In genomic region chr2:72219921-72220320, GRCm38 (mm10) we compare ENCODE assay signal across 10 mouse cellular contexts.
DNase-seq lines count a peak whose midpoint lies in the region; ATAC-seq and TF ChIP-seq lines count a peak whose summit lies in the region.
"Had no signal": no experiment of that assay in that cellular context is flagged by ENCODE, and none has a peak within 500 bp of the region (broad histone marks: within the 10 kb centered on the region; RNA-seq: fewer than 3 reads in every experiment).

No protein-coding gene starts in this region.

- WGBS in forebrain, embryonic 11.5 days, result 29% methylated on average over 3 of the region's 3 CpGs
- WGBS in forebrain, embryonic 12.5 days, result 26% methylated on average over 3 of the region's 3 CpGs
- 27% methylated on average over 3 of the region's 3 CpGs for WGBS in midbrain, embryonic 14.5 days
- WGBS in midbrain, embryonic 13.5 days, result 22% methylated on average over 3 of the region's 3 CpGs
- 30% methylated on average over 3 of the region's 3 CpGs for WGBS in hindbrain, postnatal 0 days

- H3K9me3 ChIP-seq in forebrain, embryonic 11.5 days (ENCODE audit: control insufficient read depth, low read length), result no peaks in the 10 kb centered on the region
- H3K9me3 ChIP-seq in forebrain, embryonic 12.5 days, result no peaks in the 10 kb centered on the region
- no peaks in the 10 kb centered on the region for H3K9me3 ChIP-seq in midbrain, embryonic 14.5 days (ENCODE audit: control insufficient read depth, low read length)
- no peaks in the 10 kb centered on the region for H3K9me3 ChIP-seq in midbrain, embryonic 13.5 days
- no peaks in the 10 kb centered on the region for H3K9me3 ChIP-seq in hindbrain, postnatal 0 days (ENCODE audit: low read length)
- H3K9me3 ChIP-seq: heart, embryonic 15.5 days; neural tube, embryonic 12.5 days had no signal

- no peaks in the 10 kb centered on the region for H3K4me1 ChIP-seq in forebrain, embryonic 11.5 days (replicated peaks; ENCODE audit: control insufficient read depth, insufficient read depth, low read length)
- H3K4me1 ChIP-seq in forebrain, embryonic 12.5 days, result peaks cover 5% of the 10 kb centered on the region
- H3K4me1 ChIP-seq in midbrain, embryonic 14.5 days (ENCODE audit: control insufficient read depth, insufficient read depth, low read length), result no peaks in the 10 kb centered on the region
- no peaks in the 10 kb centered on the region for H3K4me1 ChIP-seq in midbrain, embryonic 13.5 days (replicated peaks)
- H3K4me1 ChIP-seq in hindbrain, postnatal 0 days (ENCODE audit: insufficient read depth, low read length), result no peaks in the 10 kb centered on the region

- H3K36me3 ChIP-seq in forebrain, embryonic 11.5 days (ENCODE audit: control insufficient read depth, insufficient read depth, low read length), result no peaks in the 10 kb centered on the region
- no peaks in the 10 kb centered on the region for H3K36me3 ChIP-seq in forebrain, embryonic 12.5 days (replicated peaks)
- H3K36me3 ChIP-seq in midbrain, embryonic 14.5 days (ENCODE audit: control insufficient read depth, insufficient read depth, low read length), result no peaks in the 10 kb centered on the region
- H3K36me3 ChIP-seq in midbrain, embryonic 13.5 days, result no peaks in the 10 kb centered on the region
- no peaks in the 10 kb centered on the region for H3K36me3 ChIP-seq in hindbrain, postnatal 0 days (ENCODE audit: insufficient read depth, low read length)
- H3K36me3 ChIP-seq: heart, embryonic 15.5 days; neural tube, embryonic 12.5 days had no signal

- H3K27ac ChIP-seq in forebrain, embryonic 11.5 days (ENCODE audit: low read depth, low read length), result no peak overlapping the region
- H3K27ac ChIP-seq in forebrain, embryonic 12.5 days, result no peak overlapping the region
- no peak overlapping the region for H3K27ac ChIP-seq in midbrain, embryonic 14.5 days (replicated peaks; ENCODE audit: low read depth, low read length)
- H3K27ac ChIP-seq in midbrain, embryonic 13.5 days, result no peak overlapping the region
- H3K27ac ChIP-seq in hindbrain, postnatal 0 days, result no peak overlapping the region
- H3K27ac ChIP-seq: heart, embryonic 15.5 days; neural tube, embryonic 12.5 days had no signal

- ATAC-seq in forebrain, embryonic 11.5 days (replicated peaks; ENCODE audit: low FRiP score), result no peak
- no peak for ATAC-seq in forebrain, embryonic 12.5 days (ENCODE audit: low FRiP score)
- ATAC-seq in midbrain, embryonic 14.5 days (ENCODE audit: low FRiP score, low TSS enrichment), result no peak
- no peak for ATAC-seq in midbrain, embryonic 13.5 days
- ATAC-seq in hindbrain, postnatal 0 days, result no peak
- peak; percentile 75 for ATAC-seq in megakaryocyte progenitor cell, adult 5-6 weeks (replicated peaks; ENCODE audit: poor library complexity)

- no peaks in the 10 kb centered on the region for H3K27me3 ChIP-seq in forebrain, embryonic 11.5 days (ENCODE audit: control insufficient read depth, insufficient read depth, low read length)
- H3K27me3 ChIP-seq in forebrain, embryonic 12.5 days, result no peaks in the 10 kb centered on the region
- no peaks in the 10 kb centered on the region for H3K27me3 ChIP-seq in midbrain, embryonic 14.5 days (ENCODE audit: control insufficient read depth, insufficient read depth, low read length)
- H3K27me3 ChIP-seq in midbrain, embryonic 13.5 days, result no peaks in the 10 kb centered on the region
- H3K27me3 ChIP-seq in hindbrain, postnatal 0 days (ENCODE audit: insufficient read depth, low read length), result no peaks in the 10 kb centered on the region
- H3K27me3 ChIP-seq: heart, embryonic 15.5 days had no signal

- TF ChIP-seq CTCF in hindbrain, postnatal 0 days (IDR thresholded peaks at IDR 0.05; ENCODE audit: low read depth), result peak; percentile 80

- no peak overlapping the region for H3K9ac ChIP-seq in forebrain, embryonic 11.5 days (ENCODE audit: low read length)
- H3K9ac ChIP-seq in forebrain, embryonic 12.5 days, result no peak overlapping the region
- no peak overlapping the region for H3K9ac ChIP-seq in midbrain, embryonic 14.5 days (replicated peaks; ENCODE audit: low read length)
- no peak overlapping the region for H3K9ac ChIP-seq in midbrain, embryonic 13.5 days (replicated peaks)
- no peak overlapping the region for H3K9ac ChIP-seq in hindbrain, postnatal 0 days (replicated peaks; ENCODE audit: low read length)
- H3K9ac ChIP-seq: heart, embryonic 15.5 days; neural tube, embryonic 12.5 days had no signal

- H3K4me2 ChIP-seq in forebrain, embryonic 11.5 days (ENCODE audit: low read depth, low read length, severe bottlenecking), result no peak overlapping the region
- no peak overlapping the region for H3K4me2 ChIP-seq in forebrain, embryonic 12.5 days
- no peak overlapping the region for H3K4me2 ChIP-seq in midbrain, embryonic 14.5 days (ENCODE audit: low read length)
- H3K4me2 ChIP-seq in midbrain, embryonic 13.5 days (replicated peaks), result no peak overlapping the region
- no peak overlapping the region for H3K4me2 ChIP-seq in hindbrain, postnatal 0 days (ENCODE audit: low read depth, low read length)
- H3K4me2 ChIP-seq: heart, embryonic 15.5 days; neural tube, embryonic 12.5 days had no signal

- H3K4me3 ChIP-seq in forebrain, embryonic 11.5 days (ENCODE audit: low read depth, low read length), result no peak overlapping the region
- no peak overlapping the region for H3K4me3 ChIP-seq in forebrain, embryonic 12.5 days (replicated peaks)
- no peak overlapping the region for H3K4me3 ChIP-seq in midbrain, embryonic 14.5 days (replicated peaks; ENCODE audit: low read depth, low read length)
- H3K4me3 ChIP-seq in midbrain, embryonic 13.5 days (replicated peaks), result no peak overlapping the region
- no peak overlapping the region for H3K4me3 ChIP-seq in hindbrain, postnatal 0 days (ENCODE audit: low read length)
- H3K4me3 ChIP-seq: heart, embryonic 15.5 days; neural tube, embryonic 12.5 days had no signal

- peak; percentile 79 for DNase-seq in forebrain, embryonic 11.5 days (ENCODE audit: low spot score)
- DNase-seq in midbrain, embryonic 14.5 days, result peak; percentile 77
- peak; percentile 49 for DNase-seq in cerebellum, adult 8-10 months
- peak; percentile 80 for DNase-seq in hindbrain, postnatal 0 days (ENCODE audit: low spot score)
- peak; percentile 84 for DNase-seq in thymus, postnatal 25 days
